Mouse (Mus musculus): Measurements from ENCODE around the gene Arhgap17. TPM values are rescaled to one million over a fixed set of nuclear protein-coding genes. Genes with fewer than 3 reads are reported as not detected.

Gene Arhgap17
- polyA plus RNA-seq, 1 experiment from 2014 or later: 10.1 TPM

GRCm38 (mm10) chr7:123401121-123401520, 31.4 kb upstream of the Arhgap17 start:
- peaks cover 12% of the 10 kb centered on the region for H3K4me1 ChIP-seq (ENCODE audit: control insufficient read depth, low read depth, low read length)
- H3K27ac ChIP-seq (ENCODE audit: low read length): no peak overlapping the region
- H3K36me3 ChIP-seq (ENCODE audit: control insufficient read depth, insufficient read depth): peaks cover 7% of the 10 kb centered on the region; the same call in 1 of the 2 replicates
- H3K4me2 ChIP-seq (ENCODE audit: low read depth, low read length): no peak overlapping the region
- H3K4me3 ChIP-seq (ENCODE audit: low read depth, low read length): no peak overlapping the region
- no peaks in the 10 kb centered on the region for H3K27me3 ChIP-seq (ENCODE audit: control insufficient read depth, insufficient read depth, low read depth, low read length)
- H3K9me3 ChIP-seq (replicated peaks; ENCODE audit: control insufficient read depth, low read length): no peaks in the 10 kb centered on the region
- WGBS (ENCODE audit: insufficient replicate concordance): 60% methylated on average over 3 of the region's 3 CpGs
- H3K9ac ChIP-seq (ENCODE audit: low read depth, low read length): no peak overlapping the region
- no peak for ATAC-seq (ENCODE audit: low read depth)

GRCm38 (mm10) chr7:123399286-123399685, 29.6 kb upstream of the Arhgap17 start:
- Histone ChIP-seq H3K4me3 (ENCODE audit: low read depth, low read length) (no peak overlapping the region), H3K9ac (ENCODE audit: low read depth, low read length) (no peak overlapping the region), H3K27me3 (ENCODE audit: control insufficient read depth, insufficient read depth, low read depth, low read length) (no peaks in the 10 kb centered on the region), H3K4me2 (ENCODE audit: low read depth, low read length) (no peak overlapping the region), H3K27ac (ENCODE audit: low read length) (no peak overlapping the region), H3K4me1 (ENCODE audit: control insufficient read depth, low read depth, low read length) (peaks cover 4% of the 10 kb centered on the region), H3K36me3 (ENCODE audit: control insufficient read depth, insufficient read depth) (peaks cover 3% of the 10 kb centered on the region; the same call in 1 of the 2 replicates), H3K9me3 (replicated peaks; ENCODE audit: control insufficient read depth, low read length) (no peaks in the 10 kb centered on the region)
- no peak for ATAC-seq (ENCODE audit: low read depth)
- 72% methylated on average over 4 of the region's 4 CpGs for WGBS (ENCODE audit: insufficient replicate concordance)

GRCm38 (mm10) chr7:123398828-123399227, 29.1 kb upstream of the Arhgap17 start:
- Histone ChIP-seq H3K9ac (ENCODE audit: low read depth, low read length) (no peak overlapping the region), H3K4me2 (ENCODE audit: low read depth, low read length) (no peak overlapping the region), H3K36me3 (ENCODE audit: control insufficient read depth, insufficient read depth) (peaks cover 3% of the 10 kb centered on the region; the same call in 1 of the 2 replicates), H3K4me3 (ENCODE audit: low read depth, low read length) (no peak overlapping the region), H3K4me1 (ENCODE audit: control insufficient read depth, low read depth, low read length) (peaks cover 4% of the 10 kb centered on the region), H3K9me3 (replicated peaks; ENCODE audit: control insufficient read depth, low read length) (no peaks in the 10 kb centered on the region), H3K27ac (ENCODE audit: low read length) (no peak overlapping the region), H3K27me3 (ENCODE audit: control insufficient read depth, insufficient read depth, low read depth, low read length) (no peaks in the 10 kb centered on the region)
- peak; percentile 50 for ATAC-seq (ENCODE audit: low read depth)
- 23% methylated on average over 7 of the region's 7 CpGs for WGBS (ENCODE audit: insufficient replicate concordance)

GRCm38 (mm10) chr7:123397931-123398330, 28.2 kb upstream of the Arhgap17 start:
- peaks cover 4% of the 10 kb centered on the region for H3K4me1 ChIP-seq (ENCODE audit: control insufficient read depth, low read depth, low read length)
- no peak overlapping the region for H3K9ac ChIP-seq (ENCODE audit: low read depth, low read length)
- 84% methylated on average over 8 of the region's 8 CpGs for WGBS (ENCODE audit: insufficient replicate concordance)
- H3K4me2 ChIP-seq (ENCODE audit: low read depth, low read length): no peak overlapping the region
- no peak for ATAC-seq (ENCODE audit: low read depth)
- H3K4me3 ChIP-seq (ENCODE audit: low read depth, low read length): no peak overlapping the region
- no peaks in the 10 kb centered on the region for H3K27me3 ChIP-seq (ENCODE audit: control insufficient read depth, insufficient read depth, low read depth, low read length)
- no peak overlapping the region for H3K27ac ChIP-seq (ENCODE audit: low read length)
- H3K36me3 ChIP-seq (ENCODE audit: control insufficient read depth, insufficient read depth): peaks cover 3% of the 10 kb centered on the region; the same call in 1 of the 2 replicates
- H3K9me3 ChIP-seq (replicated peaks; ENCODE audit: control insufficient read depth, low read length): no peaks in the 10 kb centered on the region

GRCm38 (mm10) chr7:123397369-123397768, 27.7 kb upstream of the Arhgap17 start:
- H3K4me1 ChIP-seq (ENCODE audit: control insufficient read depth, low read depth, low read length): peaks cover 4% of the 10 kb centered on the region
- no peak overlapping the region for H3K9ac ChIP-seq (ENCODE audit: low read depth, low read length)
- no peaks in the 10 kb centered on the region for H3K27me3 ChIP-seq (ENCODE audit: control insufficient read depth, insufficient read depth, low read depth, low read length)
- H3K27ac ChIP-seq (ENCODE audit: low read length): no peak overlapping the region
- H3K9me3 ChIP-seq (replicated peaks; ENCODE audit: control insufficient read depth, low read length): no peaks in the 10 kb centered on the region
- WGBS (ENCODE audit: insufficient replicate concordance): 58% methylated on average over 8 of the region's 8 CpGs
- no peak; the same call in 1 of the 2 replicates for ATAC-seq (ENCODE audit: low read depth)
- H3K36me3 ChIP-seq (ENCODE audit: control insufficient read depth, insufficient read depth): peaks cover 3% of the 10 kb centered on the region; the same call in 1 of the 2 replicates
- H3K4me3 ChIP-seq (ENCODE audit: low read depth, low read length): no peak overlapping the region
- no peak overlapping the region for H3K4me2 ChIP-seq (ENCODE audit: low read depth, low read length)

- 85% methylated on average over 5 of the region's 5 CpGs for WGBS (ENCODE audit: insufficient replicate concordance)
- ATAC-seq (ENCODE audit: low read depth): no peak
- Histone ChIP-seq H3K9me3 (replicated peaks; ENCODE audit: control insufficient read depth, low read length) (no peaks in the 10 kb centered on the region), H3K4me2 (ENCODE audit: low read depth, low read length) (no peak overlapping the region), H3K27ac (ENCODE audit: low read length) (no peak overlapping the region), H3K9ac (ENCODE audit: low read depth, low read length) (no peak overlapping the region), H3K4me1 (ENCODE audit: control insufficient read depth, low read depth, low read length) (peaks cover 4% of the 10 kb centered on the region), H3K4me3 (ENCODE audit: low read depth, low read length) (no peak overlapping the region), H3K27me3 (ENCODE audit: control insufficient read depth, insufficient read depth, low read depth, low read length) (no peaks in the 10 kb centered on the region), H3K36me3 (ENCODE audit: control insufficient read depth, insufficient read depth) (peaks cover 3% of the 10 kb centered on the region; the same call in 1 of the 2 replicates)
Observed at GRCm38 (mm10) chr7:123396900-123397299, 27.2 kb upstream of the Arhgap17 start.

GRCm38 (mm10) chr7:123394271-123394670, 24.6 kb upstream of the Arhgap17 start:
- no peak for ATAC-seq (ENCODE audit: low read depth)
- no peak overlapping the region for H3K4me2 ChIP-seq (ENCODE audit: low read depth, low read length)
- peaks cover 4% of the 10 kb centered on the region for H3K4me1 ChIP-seq (ENCODE audit: control insufficient read depth, low read depth, low read length)
- H3K27ac ChIP-seq (ENCODE audit: low read length): no peak overlapping the region
- H3K9ac ChIP-seq (ENCODE audit: low read depth, low read length): no peak overlapping the region
- peaks cover 2% of the 10 kb centered on the region; the same call in 1 of the 2 replicates for H3K36me3 ChIP-seq (ENCODE audit: control insufficient read depth, insufficient read depth)
- 64% methylated on average over 6 of the region's 6 CpGs for WGBS (ENCODE audit: insufficient replicate concordance)
- H3K27me3 ChIP-seq (ENCODE audit: control insufficient read depth, insufficient read depth, low read depth, low read length): no peaks in the 10 kb centered on the region
- no peak overlapping the region for H3K4me3 ChIP-seq (ENCODE audit: low read depth, low read length)
- H3K9me3 ChIP-seq (replicated peaks; ENCODE audit: control insufficient read depth, low read length): no peaks in the 10 kb centered on the region

GRCm38 (mm10) chr7:123389686-123390280, 20.1 kb upstream of the Arhgap17 start:
- Histone ChIP-seq H3K4me3 (ENCODE audit: low read depth, low read length) (no peak overlapping the region), H3K36me3 (ENCODE audit: control insufficient read depth, insufficient read depth) (peaks cover 2% of the 10 kb centered on the region; the same call in 1 of the 2 replicates), H3K9me3 (replicated peaks; ENCODE audit: control insufficient read depth, low read length) (no peaks in the 10 kb centered on the region), H3K4me1 (ENCODE audit: control insufficient read depth, low read depth, low read length) (no peaks in the 10 kb centered on the region), H3K27ac (ENCODE audit: low read length) (no peak overlapping the region), H3K9ac (ENCODE audit: low read depth, low read length) (no peak overlapping the region), H3K27me3 (ENCODE audit: control insufficient read depth, insufficient read depth, low read depth, low read length) (no peaks in the 10 kb centered on the region), H3K4me2 (ENCODE audit: low read depth, low read length) (no peak overlapping the region)
- ATAC-seq (ENCODE audit: low read depth): no peak
- WGBS (ENCODE audit: insufficient replicate concordance): 79% methylated on average over 6 of the region's 6 CpGs

GRCm38 (mm10) chr7:123385693-123386407, 16.1 kb upstream of the Arhgap17 start:
- Histone ChIP-seq H3K27ac (ENCODE audit: low read length) (peak overlapping the region; percentile 31), H3K4me3 (ENCODE audit: low read depth, low read length) (no peak overlapping the region), H3K9me3 (replicated peaks; ENCODE audit: control insufficient read depth, low read length) (no peaks in the 10 kb centered on the region), H3K27me3 (ENCODE audit: control insufficient read depth, insufficient read depth, low read depth, low read length) (no peaks in the 10 kb centered on the region), H3K9ac (ENCODE audit: low read depth, low read length) (no peak overlapping the region), H3K36me3 (ENCODE audit: control insufficient read depth, insufficient read depth) (peaks cover 2% of the 10 kb centered on the region; the same call in 1 of the 2 replicates), H3K4me1 (ENCODE audit: control insufficient read depth, low read depth, low read length) (no peaks in the 10 kb centered on the region), H3K4me2 (ENCODE audit: low read depth, low read length) (no peak overlapping the region)
- ATAC-seq (ENCODE audit: low read depth): peak; percentile 78
- 61% methylated on average over 11 of the region's 11 CpGs for WGBS (ENCODE audit: insufficient replicate concordance)
